Mouse (Mus musculus) ES-E14 (cell line): Measurements from ENCODE around the gene Plxnb1.

Source experiments
- CHD2 ChIP-seq: IDR thresholded peaks from 2 replicates; pipeline ENCODE4 v1.6.1; 2014; ENCODE audit warnings: mild to moderate bottlenecking, low read depth, low read length, inconsistent platforms
- HCFC1 ChIP-seq: IDR thresholded peaks from 2 replicates; pipeline ENCODE4 v1.6.1; 2012; ENCODE audit warnings: low read length, inconsistent platforms, borderline replicate concordance; ENCODE audit not compliant: insufficient read depth
- ZC3H11A ChIP-seq: IDR thresholded peaks from 2 replicates; pipeline ENCODE4 v1.6.1; 2012; ENCODE audit warnings: low read depth, mild to moderate bottlenecking, inconsistent platforms, low read length, borderline replicate concordance

- TF ChIP-seq HCFC1 (no peak), ZC3H11A (no peak), CHD2 (no peak)
These were observed 19.7 kb downstream of the Plxnb1 start for GRCm38 (mm10) chr9:109114871-109115270.
